Mouse (Mus musculus): ENCODE measurements at regions not wholly inside any gene's neighbourhood (a gene's known extent, or its start where the extent isn't known, plus 50 kb on each side); places are given as distances from the start of the nearest gene placed in this dataset.

- in situ Hi-C loops (cut with MboI; ENCODE audit: low sequenced_read_pairs in 2 of 2, unreplicated experiment in 2 of 2): no loop called here
Measured at GRCm38 (mm10) chr2:147907341-147907740, 139.4 kb downstream of the Foxa2 start.

GRCm38 (mm10) chr2:147905759-147906740, 140.7 kb downstream of the Foxa2 start:
- H3K4me1 ChIP-seq (ENCODE audit: control insufficient read depth in 2 of 2, insufficient read depth in 2 of 2, low read length in 2 of 2, poor library complexity in 1 of 2): peaks cover 0 to 3% of the 10 kb centered on the region in 2 experiments; a peak in 1 of 4 replicates
- DNase-seq (ENCODE audit: low read depth, low spot score): peak; percentile 40
- no peak overlapping the region for H3K4me3 ChIP-seq (ENCODE audit: insufficient read depth in 1 of 2, low read depth in 1 of 2, low read length in 2 of 2, poor library complexity in 1 of 2, severe bottlenecking in 1 of 2)
- in situ Hi-C loops (cut with MboI; ENCODE audit: low sequenced_read_pairs in 2 of 2, unreplicated experiment in 2 of 2): no loop called here
- no peaks in the 10 kb centered on the region for H3K9me3 ChIP-seq (ENCODE audit: control insufficient read depth, insufficient read depth, low read depth, low read length)
- H3K9ac ChIP-seq (ENCODE audit: insufficient read depth, low read depth, low read length, poor library complexity, severe bottlenecking): no peak overlapping the region
- no peak overlapping the region for H3K27ac ChIP-seq (ENCODE audit: insufficient read depth, low read depth, low read length, poor library complexity, severe bottlenecking)
- no peaks in the 10 kb centered on the region for H3K36me3 ChIP-seq (ENCODE audit: control insufficient read depth, insufficient read depth, low read length, poor library complexity, severe bottlenecking)
- no peak for TF ChIP-seq HCFC1 (IDR thresholded peaks at IDR 0.05; ENCODE audit: borderline replicate concordance, insufficient read depth, low read length)
- no peak for TF ChIP-seq MAFK (IDR thresholded peaks at IDR 0.05; ENCODE audit: insufficient read depth, low read depth, low read length)
- no peak for TF ChIP-seq ZNF384 (IDR thresholded peaks at IDR 0.05; ENCODE audit: low read depth, low read length)
- no peak for TF ChIP-seq CHD2 (IDR thresholded peaks at IDR 0.05; ENCODE audit: low read depth, low read length)
- TF ChIP-seq ZC3H11A (IDR thresholded peaks at IDR 0.05; ENCODE audit: borderline replicate concordance, low read depth, low read length): no peak

More at GRCm38 (mm10) chr2:147907341-147907740, 139.4 kb downstream of the Foxa2 start:
- H3K4me1 ChIP-seq (ENCODE audit: control insufficient read depth in 2 of 2, insufficient read depth in 2 of 2, low read length in 2 of 2, poor library complexity in 1 of 2): peaks cover 0 to 3% of the 10 kb centered on the region in 2 experiments; a peak in 1 of 4 replicates
- no peak for TF ChIP-seq MAFK (IDR thresholded peaks at IDR 0.05; ENCODE audit: insufficient read depth, low read depth, low read length)
- H3K4me3 ChIP-seq (ENCODE audit: insufficient read depth in 1 of 2, low read depth in 1 of 2, low read length in 2 of 2, poor library complexity in 1 of 2, severe bottlenecking in 1 of 2): no peak overlapping the region
- H3K27ac ChIP-seq (ENCODE audit: insufficient read depth, low read depth, low read length, poor library complexity, severe bottlenecking): no peak overlapping the region
- H3K9ac ChIP-seq (ENCODE audit: insufficient read depth, low read depth, low read length, poor library complexity, severe bottlenecking): no peak overlapping the region
- H3K9me3 ChIP-seq (ENCODE audit: control insufficient read depth, insufficient read depth, low read depth, low read length): no peaks in the 10 kb centered on the region
- no peaks in the 10 kb centered on the region for H3K36me3 ChIP-seq (ENCODE audit: control insufficient read depth, insufficient read depth, low read length, poor library complexity, severe bottlenecking)
- DNase-seq (ENCODE audit: low read depth, low spot score): no peak

- Histone ChIP-seq H3K4me1 (ENCODE audit: control insufficient read depth in 2 of 2, insufficient read depth in 2 of 2, low read length in 2 of 2, poor library complexity in 1 of 2) (peaks cover 0 to 3% of the 10 kb centered on the region in 2 experiments; a peak in 1 of 4 replicates), H3K4me3 (ENCODE audit: insufficient read depth in 1 of 2, low read depth in 1 of 2, low read length in 2 of 2, poor library complexity in 1 of 2, severe bottlenecking in 1 of 2) (no peak overlapping the region), H3K36me3 (ENCODE audit: control insufficient read depth, insufficient read depth, low read length, poor library complexity, severe bottlenecking) (no peaks in the 10 kb centered on the region), H3K9me3 (ENCODE audit: control insufficient read depth, insufficient read depth, low read depth, low read length) (no peaks in the 10 kb centered on the region), H3K9ac (ENCODE audit: insufficient read depth, low read depth, low read length, poor library complexity, severe bottlenecking) (no peak overlapping the region), H3K27ac (ENCODE audit: insufficient read depth, low read depth, low read length, poor library complexity, severe bottlenecking) (no peak overlapping the region)
- in situ Hi-C loops (cut with MboI; ENCODE audit: low sequenced_read_pairs in 2 of 2, unreplicated experiment in 2 of 2): no loop called here
- DNase-seq (ENCODE audit: low read depth, low spot score): no peak
- TF ChIP-seq ZNF384 (IDR thresholded peaks at IDR 0.05; ENCODE audit: low read depth, low read length) (no peak), CHD2 (IDR thresholded peaks at IDR 0.05; ENCODE audit: low read depth, low read length) (no peak), ZC3H11A (IDR thresholded peaks at IDR 0.05; ENCODE audit: borderline replicate concordance, low read depth, low read length) (no peak), MAFK (IDR thresholded peaks at IDR 0.05; ENCODE audit: insufficient read depth, low read depth, low read length) (no peak), HCFC1 (IDR thresholded peaks at IDR 0.05; ENCODE audit: borderline replicate concordance, insufficient read depth, low read length) (no peak)
Measured at GRCm38 (mm10) chr2:147905118-147905517, 141.7 kb downstream of the Foxa2 start.

- Histone ChIP-seq H3K4me1 (ENCODE audit: control insufficient read depth in 2 of 2, insufficient read depth in 2 of 2, low read length in 2 of 2, poor library complexity in 1 of 2) (no peaks in the 10 kb centered on the region), H3K9me3 (ENCODE audit: control insufficient read depth, insufficient read depth, low read depth, low read length) (no peaks in the 10 kb centered on the region), H3K9ac (ENCODE audit: insufficient read depth, low read depth, low read length, poor library complexity, severe bottlenecking) (no peak overlapping the region), H3K36me3 (ENCODE audit: control insufficient read depth, insufficient read depth, low read length, poor library complexity, severe bottlenecking) (no peaks in the 10 kb centered on the region), H3K27ac (ENCODE audit: insufficient read depth, low read depth, low read length, poor library complexity, severe bottlenecking) (no peak overlapping the region), H3K4me3 (ENCODE audit: insufficient read depth in 1 of 2, low read depth in 1 of 2, low read length in 2 of 2, poor library complexity in 1 of 2, severe bottlenecking in 1 of 2) (no peak overlapping the region)
- in situ Hi-C loops (cut with MboI; ENCODE audit: low sequenced_read_pairs in 2 of 2, unreplicated experiment in 2 of 2): no loop called here
- DNase-seq (ENCODE audit: low read depth, low spot score): no peak
- TF ChIP-seq MAFK (IDR thresholded peaks at IDR 0.05; ENCODE audit: insufficient read depth, low read depth, low read length) (no peak), ZNF384 (IDR thresholded peaks at IDR 0.05; ENCODE audit: low read depth, low read length) (no peak), HCFC1 (IDR thresholded peaks at IDR 0.05; ENCODE audit: borderline replicate concordance, insufficient read depth, low read length) (no peak), ZC3H11A (IDR thresholded peaks at IDR 0.05; ENCODE audit: borderline replicate concordance, low read depth, low read length) (no peak), CHD2 (IDR thresholded peaks at IDR 0.05; ENCODE audit: low read depth, low read length) (no peak)
Measured at GRCm38 (mm10) chr2:147899236-147899635, 147.5 kb downstream of the Foxa2 start.
